Mouse (Mus musculus) heart, embryonic 10.5 days (tissue): Measurements from ENCODE around the gene Orai1. TPM values are rescaled to one million over a fixed set of nuclear protein-coding genes. Genes with fewer than 3 reads are reported as not detected.
A peak's percentile ranks its signal among the peaks of the same experiment; 100 is the strongest.

Experiments used
- DNase-seq: peaks from one replicate; pipeline ENCODE4 v3.0.0-alpha.2; 2017; ENCODE audit warnings: low spot score
- H3K27ac ChIP-seq: fragments of 300-500 bp; sonication (generic); 2 replicates; pipeline ENCODE4 v1.5.1; 2016; ENCODE audit warnings: mild to moderate bottlenecking
- H3K27me3 ChIP-seq: fragments of 300-500 bp; sonication (generic); 2 replicates; pipeline ENCODE4 v1.6.1; 2016; ENCODE audit warnings: mild to moderate bottlenecking; ENCODE audit not compliant: poor library complexity, insufficient read depth, severe bottlenecking
- H3K36me3 ChIP-seq: fragments of 300-500 bp; sonication (generic); 2 replicates; pipeline ENCODE4 v1.6.1; 2016; ENCODE audit warnings: mild to moderate bottlenecking, moderate library complexity
- H3K4me1 ChIP-seq: fragments of 300-500 bp; sonication (generic); 2 replicates; pipeline ENCODE4 v1.6.1; 2016; ENCODE audit warnings: mild to moderate bottlenecking
- H3K4me3 ChIP-seq: fragments of 300-500 bp; sonication (generic); 2 replicates; pipeline ENCODE4 v1.5.1; 2016; ENCODE audit warnings: mild to moderate bottlenecking, moderate library complexity
- H3K9me3 ChIP-seq: fragments of 300-500 bp; sonication (generic); 2 replicates; pipeline ENCODE4 v1.6.1; 2016; ENCODE audit warnings: mild to moderate bottlenecking, moderate library complexity
- WGBS: fragments of 180-500 bp; shearing (Covaris S2); methylation state at CpG from one replicate; pipeline ENCODE4 v1.1.7; 2016; 5-methylcytosine and 5-hydroxymethylcytosine counted together
- polyA plus RNA-seq: library from polyadenylated mRNA; unstranded; fragments of >200 nt; fragmentation: Nextera tagmentation; extraction: Ambion mirVana; gene quantifications from 2 replicates; pipeline ENCODE4 v1.2.1, GENCODE M21; 2016

Orai1 gene
- polyA plus RNA-seq, 1 experiment from 2014 or later: 14.4 TPM

- WGBS: 64% methylated on average over 19 of the region's 19 CpGs
- Histone ChIP-seq H3K9me3 (no peaks in the 10 kb centered on the region), H3K36me3 (no peaks in the 10 kb centered on the region), H3K4me1 (peaks cover 16% of the 10 kb centered on the region), H3K27ac (peak overlapping the region; percentile 23; the same call in 1 of the 2 replicates), H3K27me3 (no peaks in the 10 kb centered on the region), H3K4me3 (no peak overlapping the region)
- no peak for DNase-seq
Measured at GRCm38 (mm10) chr5:123005716-123006592, 8.9 kb upstream of the Orai1 start.

GRCm38 (mm10) chr5:123008877-123009493 lies 5.9 kb upstream of the Orai1 start:
- Histone ChIP-seq H3K4me1 (peaks cover 19% of the 10 kb centered on the region), H3K4me3 (no peak overlapping the region), H3K36me3 (no peaks in the 10 kb centered on the region), H3K27me3 (no peaks in the 10 kb centered on the region), H3K27ac (no peak overlapping the region), H3K9me3 (no peaks in the 10 kb centered on the region)
- no peak for DNase-seq
- WGBS: 71% methylated on average over 7 of the region's 7 CpGs

- Histone ChIP-seq H3K4me3 (no peak overlapping the region), H3K27ac (no peak overlapping the region), H3K36me3 (no peaks in the 10 kb centered on the region), H3K27me3 (no peaks in the 10 kb centered on the region), H3K4me1 (peaks cover 24% of the 10 kb centered on the region), H3K9me3 (no peaks in the 10 kb centered on the region)
- 54% methylated on average over 11 of the region's 11 CpGs for WGBS
- DNase-seq: no peak
Measured at GRCm38 (mm10) chr5:123009873-123010272, 5.0 kb upstream of the Orai1 start.

- peaks cover 29% of the 10 kb centered on the region for H3K4me1 ChIP-seq
- H3K27me3 ChIP-seq: no peaks in the 10 kb centered on the region
- H3K4me3 ChIP-seq: no peak overlapping the region
- DNase-seq: no peak
- H3K9me3 ChIP-seq: no peaks in the 10 kb centered on the region
- no peak overlapping the region for H3K27ac ChIP-seq
- no peaks in the 10 kb centered on the region for H3K36me3 ChIP-seq
- 88% methylated on average over 6 of the region's 6 CpGs for WGBS
Measured at GRCm38 (mm10) chr5:123010806-123011205, 4.1 kb upstream of the Orai1 start.

GRCm38 (mm10) chr5:123011705-123012104 lies 3.2 kb upstream of the Orai1 start:
- Histone ChIP-seq H3K4me1 (peaks cover 32% of the 10 kb centered on the region), H3K4me3 (no peak overlapping the region), H3K27ac (no peak overlapping the region), H3K36me3 (no peaks in the 10 kb centered on the region), H3K9me3 (no peaks in the 10 kb centered on the region), H3K27me3 (no peaks in the 10 kb centered on the region)
- WGBS: 86% methylated on average over 9 of the region's 9 CpGs
- no peak for DNase-seq

DNA sequence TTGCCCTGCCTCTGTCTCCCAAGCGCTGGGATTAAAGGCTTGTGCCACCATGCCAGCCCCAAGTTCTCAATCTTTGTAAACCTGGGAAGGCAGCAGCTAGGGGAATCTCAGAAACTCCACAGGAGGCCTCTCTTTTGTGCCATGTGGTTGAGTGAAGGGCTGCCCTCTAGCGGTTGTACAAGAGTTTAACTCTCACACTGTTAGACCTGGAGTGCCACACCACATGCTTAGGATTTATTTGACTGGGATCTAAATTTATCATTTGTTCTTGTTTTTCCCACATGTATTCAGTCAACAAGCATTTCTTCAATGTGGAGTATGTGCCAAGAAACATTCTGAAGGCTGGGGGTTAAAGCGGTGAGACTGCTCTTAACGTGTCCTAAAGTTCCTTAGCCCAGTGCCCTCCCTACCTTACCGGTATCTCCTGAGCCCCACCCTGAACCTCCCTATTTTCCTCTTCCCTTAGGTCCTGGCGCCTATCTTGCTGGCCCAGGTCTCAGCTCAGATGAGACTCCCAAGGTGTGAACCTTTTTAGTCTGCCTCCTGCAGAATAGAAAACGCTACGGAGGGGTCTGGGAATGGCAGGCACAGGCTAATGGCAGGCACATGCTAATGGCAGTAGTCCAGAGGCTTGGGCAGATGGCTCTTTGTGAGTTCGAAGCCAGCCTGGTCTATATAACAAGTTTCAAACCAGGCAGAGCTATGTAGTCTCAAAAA lies 1.1 kb upstream of the Orai1 start:
- WGBS: 53% methylated on average over 9 of the region's 9 CpGs
- DNase-seq: peak; percentile 87
- peaks cover 51% of the 10 kb centered on the region for H3K4me1 ChIP-seq

GRCm38 (mm10) chr5:123015915-123016314 lies 1.0 kb downstream of the Orai1 start:
- Histone ChIP-seq H3K4me1 (peaks cover 52% of the 10 kb centered on the region), H3K27ac (peak overlapping the region; percentile 93), H3K4me3 (peak overlapping the region; percentile 86), H3K27me3 (no peaks in the 10 kb centered on the region), H3K36me3 (peaks cover 14% of the 10 kb centered on the region), H3K9me3 (no peaks in the 10 kb centered on the region)
- DNase-seq: no peak
- 18% methylated on average over 8 of the region's 8 CpGs for WGBS

More for the DNA sequence above, 1.1 kb upstream of the Orai1 start:
- H3K27ac ChIP-seq: peak overlapping the region; percentile 42
- H3K27me3 ChIP-seq: no peaks in the 10 kb centered on the region
- H3K4me3 ChIP-seq: no peak overlapping the region
- no peaks in the 10 kb centered on the region for H3K9me3 ChIP-seq
- peaks cover 13% of the 10 kb centered on the region for H3K36me3 ChIP-seq

GRCm38 (mm10) chr5:123017504-123017903 lies 2.6 kb downstream of the Orai1 start:
- H3K4me3 ChIP-seq: 0 out of 2 replicates have a peak overlapping the region, but pooled peaks have one; percentile 8
- peaks cover 17% of the 10 kb centered on the region for H3K36me3 ChIP-seq
- peaks cover 52% of the 10 kb centered on the region for H3K4me1 ChIP-seq
- no peaks in the 10 kb centered on the region for H3K9me3 ChIP-seq
- H3K27ac ChIP-seq: no peak overlapping the region
- H3K27me3 ChIP-seq: no peaks in the 10 kb centered on the region
- 64% methylated on average over 4 of the region's 4 CpGs for WGBS
- no peak for DNase-seq

DNA sequence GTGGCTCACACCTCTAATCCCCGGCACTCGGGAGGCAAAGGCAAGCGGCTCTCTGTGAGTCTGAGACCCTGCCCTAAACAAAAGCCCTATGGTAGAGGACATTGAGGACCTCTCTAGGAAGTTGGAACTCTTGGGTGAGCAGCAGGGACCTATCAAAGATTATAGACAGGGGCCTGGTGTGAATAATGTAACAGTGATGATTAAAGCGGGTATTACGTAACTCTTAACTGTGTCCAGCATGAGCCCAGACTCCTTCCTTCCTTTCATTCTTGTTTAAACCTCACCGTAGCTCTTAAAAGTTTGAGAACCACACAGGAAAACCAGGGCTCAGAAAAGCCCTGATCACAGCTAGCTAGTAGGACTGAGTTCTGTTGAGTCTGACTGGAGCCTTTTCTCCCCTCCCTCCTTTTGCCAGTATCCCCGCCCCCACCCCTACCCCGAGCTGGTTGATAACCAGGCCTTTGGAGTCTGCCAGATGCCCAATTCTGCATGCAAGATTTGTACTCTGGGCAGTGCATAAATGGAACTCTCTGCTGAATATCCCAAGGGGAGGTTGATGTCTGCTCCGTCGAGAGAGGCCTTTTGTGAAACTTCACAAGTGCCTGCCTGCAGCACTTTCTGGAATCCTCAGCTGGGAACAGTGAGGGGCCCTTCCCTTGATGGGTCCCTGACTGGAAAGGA lies 4.6 kb downstream of the Orai1 start:
- no peaks in the 10 kb centered on the region for H3K9me3 ChIP-seq
- H3K4me1 ChIP-seq: peaks cover 52% of the 10 kb centered on the region
- H3K27ac ChIP-seq: peak overlapping the region; percentile 65; the same call in 1 of the 2 replicates
- no peaks in the 10 kb centered on the region for H3K27me3 ChIP-seq
- 0 out of 2 replicates have a peak overlapping the region, but pooled peaks have one; percentile 27 for H3K4me3 ChIP-seq
- DNase-seq: no peak
- peaks cover 23% of the 10 kb centered on the region for H3K36me3 ChIP-seq
- WGBS: 48% methylated on average over 10 of the region's 10 CpGs

- no peak overlapping the region for H3K27ac ChIP-seq
- H3K27me3 ChIP-seq: no peaks in the 10 kb centered on the region
- peaks cover 48% of the 10 kb centered on the region for H3K4me1 ChIP-seq
- no peak overlapping the region for H3K4me3 ChIP-seq
- WGBS: 91% methylated on average over 5 of the region's 5 CpGs
- peaks cover 26% of the 10 kb centered on the region for H3K36me3 ChIP-seq
- H3K9me3 ChIP-seq: no peaks in the 10 kb centered on the region
- DNase-seq: no peak
Measured at GRCm38 (mm10) chr5:123020426-123020825, 5.6 kb downstream of the Orai1 start.

- H3K4me1 ChIP-seq: peaks cover 43% of the 10 kb centered on the region
- no peak for DNase-seq
- 80% methylated on average over 7 of the region's 7 CpGs for WGBS
- H3K4me3 ChIP-seq: no peak overlapping the region
- no peaks in the 10 kb centered on the region for H3K9me3 ChIP-seq
- no peaks in the 10 kb centered on the region for H3K27me3 ChIP-seq
- peaks cover 26% of the 10 kb centered on the region for H3K36me3 ChIP-seq
- no peak overlapping the region for H3K27ac ChIP-seq
Measured at GRCm38 (mm10) chr5:123021438-123021837, 6.6 kb downstream of the Orai1 start.

DNA sequence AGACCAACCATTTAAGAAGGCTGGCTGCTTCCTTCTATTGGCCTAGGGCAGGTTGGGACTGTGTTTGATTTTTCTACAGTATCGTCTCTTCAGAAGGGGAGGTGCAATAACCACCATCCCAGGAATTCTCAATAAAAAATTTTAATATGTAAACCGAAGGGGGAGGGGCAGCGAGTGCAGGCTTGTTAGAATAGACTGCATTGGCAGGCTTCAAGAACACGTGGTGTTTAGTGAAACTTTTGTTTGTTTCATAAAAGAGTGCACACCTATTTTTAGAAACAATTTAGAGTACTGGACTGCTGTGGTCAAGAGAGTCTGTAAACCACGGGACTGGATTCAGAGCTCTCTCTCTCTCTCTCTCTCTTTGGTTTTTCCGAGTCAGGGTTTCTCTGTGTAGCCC lies 8.2 kb downstream of the Orai1 start:
- no peak overlapping the region for H3K4me3 ChIP-seq
- no peaks in the 10 kb centered on the region for H3K27me3 ChIP-seq
- H3K27ac ChIP-seq: no peak overlapping the region
- peaks cover 18% of the 10 kb centered on the region; the same call in 1 of the 2 replicates for H3K36me3 ChIP-seq
- DNase-seq: no peak
- peaks cover 40% of the 10 kb centered on the region for H3K4me1 ChIP-seq
- 76% methylated on average over 6 of the region's 6 CpGs for WGBS
- no peaks in the 10 kb centered on the region for H3K9me3 ChIP-seq
